19 mouse cellular contexts compared by ENCODE assay signal in genomic region chr4:83511083-83511482, GRCm38 (mm10).
"Had no signal": no experiment of that assay in that cellular context is flagged by ENCODE, and none has a peak within 500 bp of the region (broad histone marks: within the 10 kb centered on the region; RNA-seq: fewer than 3 reads in every experiment).

No protein-coding gene starts in this region.

- DNase-seq: kidney, adult 8-10 months; kidney, postnatal 10 days; kidney, postnatal 36 days; layer of hippocampus, postnatal 36 days; lung, adult 18-20 months; lung, postnatal 10 days; lung, postnatal 36 days; thymus, postnatal 25 days had no signal

- H3K4me1 ChIP-seq: kidney, embryonic 15.5 days; limb, embryonic 15.5 days; liver, embryonic 12.5 days; liver, embryonic 15.5 days; lung, embryonic 15.5 days; midbrain, embryonic 15.5 days; neural tube, embryonic 13.5 days had no signal

- ATAC-seq: liver, embryonic 12.5 days; midbrain, embryonic 15.5 days had no signal

- H3K27ac ChIP-seq: kidney, embryonic 15.5 days; left cerebral cortex, adult 2 months; limb, embryonic 12.5 days; limb, embryonic 15.5 days; liver, embryonic 12.5 days; liver, embryonic 15.5 days; lung, embryonic 15.5 days; midbrain, embryonic 12.5 days; midbrain, embryonic 15.5 days; neural tube, embryonic 13.5 days had no signal

- H3K27me3 ChIP-seq: kidney, embryonic 15.5 days; limb, embryonic 12.5 days; limb, embryonic 15.5 days; liver, embryonic 15.5 days; lung, embryonic 15.5 days; midbrain, embryonic 12.5 days; midbrain, embryonic 15.5 days; neural tube, embryonic 13.5 days had no signal

- H3K9ac ChIP-seq: kidney, embryonic 15.5 days; limb, embryonic 12.5 days; limb, embryonic 15.5 days; liver, embryonic 12.5 days; liver, embryonic 15.5 days; lung, embryonic 15.5 days; midbrain, embryonic 12.5 days; midbrain, embryonic 15.5 days; neural tube, embryonic 13.5 days had no signal

- H3K36me3 ChIP-seq: kidney, embryonic 15.5 days; limb, embryonic 12.5 days; limb, embryonic 15.5 days; liver, embryonic 12.5 days; liver, embryonic 15.5 days; lung, embryonic 15.5 days; midbrain, embryonic 12.5 days; midbrain, embryonic 15.5 days; neural tube, embryonic 13.5 days had no signal

- H3K9me3 ChIP-seq: kidney, embryonic 15.5 days; limb, embryonic 12.5 days; limb, embryonic 15.5 days; liver, embryonic 12.5 days; liver, embryonic 15.5 days; lung, embryonic 15.5 days; megakaryocyte, embryonic 14.5 days; midbrain, embryonic 12.5 days; midbrain, embryonic 15.5 days; neural tube, embryonic 13.5 days had no signal

- H3K4me2 ChIP-seq: kidney, embryonic 15.5 days; limb, embryonic 12.5 days; limb, embryonic 15.5 days; liver, embryonic 12.5 days; liver, embryonic 15.5 days; lung, embryonic 15.5 days; midbrain, embryonic 12.5 days; midbrain, embryonic 15.5 days; neural tube, embryonic 13.5 days had no signal

- H3K4me3 ChIP-seq: kidney, embryonic 15.5 days; left cerebral cortex, adult 2 months; limb, embryonic 12.5 days; limb, embryonic 15.5 days; liver, embryonic 12.5 days; liver, embryonic 15.5 days; lung, embryonic 15.5 days; megakaryocyte, embryonic 14.5 days; midbrain, embryonic 12.5 days; midbrain, embryonic 15.5 days; neural tube, embryonic 13.5 days had no signal
